Mouse (Mus musculus) urinary bladder, postnatal 14 days (tissue): ENCODE data around the gene Capn9.
A peak's percentile ranks its signal among the peaks of the same experiment; 100 is the strongest.

ENCODE experiments used
- DNase-seq: peaks from one replicate; pipeline ENCODE4 v3.0.0; 2021; ENCODE audit warnings: low spot score

The Capn9 gene

DNA sequence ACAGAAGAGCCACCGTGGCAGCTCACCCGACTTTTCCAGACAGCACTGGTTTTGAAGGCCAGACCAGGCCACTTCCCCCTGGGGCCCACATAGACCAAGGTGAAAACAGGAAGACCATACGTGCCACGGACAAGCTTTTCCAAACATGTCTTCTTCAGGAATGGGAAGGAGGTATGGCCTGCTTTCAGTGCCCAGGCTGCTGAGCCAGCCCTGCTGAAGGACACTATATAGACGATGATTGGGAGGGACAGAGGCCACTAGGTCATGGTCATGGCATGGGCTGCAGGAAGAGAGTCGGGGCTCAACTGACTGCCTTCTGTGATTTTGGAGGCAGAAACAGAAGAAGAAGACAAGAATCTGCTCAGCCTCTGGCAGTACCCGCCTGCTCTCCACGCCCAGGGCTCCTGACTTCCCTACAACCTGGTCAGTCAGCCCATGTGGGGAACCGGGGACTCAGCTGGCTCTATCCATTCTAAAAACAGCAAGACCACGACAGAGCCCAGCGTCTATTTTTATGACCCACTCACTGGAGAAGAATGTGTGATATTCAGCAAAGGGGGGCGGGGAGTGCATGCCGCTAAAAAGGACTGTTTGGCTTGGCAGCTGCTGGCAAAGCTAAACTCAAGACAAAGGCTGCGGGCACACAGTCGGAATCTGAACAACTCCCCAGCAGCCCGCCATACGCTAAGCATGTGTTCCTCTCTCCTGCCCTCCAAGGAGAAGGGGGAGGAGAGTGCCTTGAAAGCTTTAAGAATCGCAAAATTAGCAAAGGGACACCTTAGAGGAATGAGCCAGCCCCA is 67.8 kb downstream of the Capn9 start:
- peak; percentile 52 for DNase-seq

DNA sequence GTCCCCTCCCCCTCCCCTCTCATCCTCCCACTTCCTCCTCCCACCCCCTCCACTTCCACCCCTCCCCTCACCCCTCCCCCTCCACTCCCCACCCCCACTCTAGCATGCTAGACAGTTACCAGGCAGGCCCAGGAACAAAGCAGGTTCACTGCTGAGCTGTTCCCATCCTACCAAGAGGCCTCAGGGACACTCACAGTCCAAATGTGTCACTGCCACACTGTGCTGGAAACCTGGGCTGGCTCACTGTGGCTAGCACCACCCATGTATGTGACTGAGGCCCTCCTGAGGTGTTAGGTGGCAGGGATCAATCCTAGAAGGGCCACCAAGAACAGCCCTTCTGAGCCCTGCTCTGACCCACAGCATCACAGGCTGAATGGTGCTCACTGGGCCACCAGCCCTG is 72.4 kb downstream of the Capn9 start:
- no peak for DNase-seq

DNA sequence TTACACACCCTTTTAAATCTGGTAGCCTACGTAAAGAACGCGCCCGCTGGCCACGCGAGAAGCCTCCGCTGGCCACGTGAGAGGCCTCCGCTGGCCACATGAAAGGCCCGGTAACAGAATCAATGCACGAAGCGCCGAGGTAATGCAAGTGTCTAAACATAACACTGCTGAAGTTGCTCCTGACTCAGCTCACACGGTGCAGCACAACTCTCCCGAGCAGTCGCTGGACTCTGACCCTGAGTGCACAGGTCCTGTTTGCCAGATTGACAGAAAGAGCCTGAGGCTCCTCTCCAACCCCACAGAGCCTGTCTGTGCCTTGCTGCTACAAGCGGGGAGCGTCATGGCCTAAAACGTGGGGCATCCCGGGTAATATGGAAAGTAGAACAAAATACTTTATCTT is 75.9 kb downstream of the Capn9 start:
- DNase-seq, result no peak

DNA sequence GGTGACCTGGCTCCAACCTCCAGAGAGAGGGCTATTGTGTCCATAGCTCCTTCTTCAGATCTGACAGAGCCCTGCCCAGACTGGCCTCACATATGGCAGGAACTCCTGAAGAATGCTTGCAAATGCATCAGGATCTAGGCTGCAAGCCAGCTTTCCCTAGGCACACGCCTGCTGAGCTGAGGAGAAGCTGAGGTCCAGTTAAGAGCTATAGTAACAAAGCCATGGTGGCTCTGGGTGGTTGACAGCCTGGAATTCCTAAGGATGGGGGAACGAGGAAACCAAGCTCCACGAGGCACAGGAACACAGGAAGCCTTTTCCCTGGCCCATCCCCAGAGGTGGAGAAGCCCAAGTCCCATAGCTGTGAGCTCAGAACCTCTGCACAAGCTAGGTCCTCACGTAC is 76.6 kb downstream of the Capn9 start:
- DNase-seq, result no peak

- no peak for DNase-seq
These were observed 77.9 kb downstream of the Capn9 start for GRCm38 (mm10) chr8:124653568-124654475.

- no peak for DNase-seq
These were observed 82.0 kb downstream of the Capn9 start for GRCm38 (mm10) chr8:124657961-124658360.

DNA sequence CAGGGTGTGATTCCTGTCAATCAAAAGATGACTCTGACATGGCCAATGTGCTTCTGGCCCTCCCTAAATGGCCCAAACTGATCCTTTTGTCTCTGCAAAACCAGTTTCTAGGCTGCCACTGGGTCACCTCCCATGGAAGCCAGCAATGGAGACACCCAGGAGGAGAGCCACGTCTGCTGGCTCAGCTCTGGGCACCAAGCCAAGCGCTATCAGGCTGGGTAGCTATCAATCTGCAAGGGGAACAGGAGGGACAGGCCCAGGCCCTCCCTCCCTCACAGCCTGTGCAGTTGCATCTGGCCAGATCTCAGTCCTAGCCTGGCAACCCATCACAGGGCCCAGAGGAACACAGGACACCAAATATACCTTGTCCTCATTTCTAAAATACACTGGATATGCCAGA is 82.5 kb downstream of the Capn9 start:
- DNase-seq, result peak; percentile 85

DNA sequence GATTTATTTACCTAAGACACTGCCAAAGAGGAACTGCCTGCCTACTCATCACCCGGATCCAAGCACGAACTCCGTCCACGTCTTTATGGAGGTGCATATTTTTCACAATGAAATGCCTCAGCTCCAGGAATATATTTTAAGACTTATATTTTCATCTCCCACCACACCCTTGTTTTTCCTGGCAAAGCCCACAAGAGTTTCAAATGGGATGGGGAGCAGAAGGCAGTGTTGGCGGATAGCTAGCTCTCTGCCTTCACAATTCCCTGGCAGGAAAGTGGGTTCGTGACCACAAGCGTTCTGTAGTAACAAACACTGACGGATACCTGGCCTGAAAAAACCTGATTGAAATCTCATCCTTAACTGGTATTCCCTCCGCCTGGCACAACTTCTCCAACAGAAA is 85.9 kb downstream of the Capn9 start:
- peak; percentile 22 for DNase-seq

GRCm38 (mm10) chr8:124662446-124663111 is 86.7 kb downstream of the Capn9 start:
- no peak for DNase-seq

DNA sequence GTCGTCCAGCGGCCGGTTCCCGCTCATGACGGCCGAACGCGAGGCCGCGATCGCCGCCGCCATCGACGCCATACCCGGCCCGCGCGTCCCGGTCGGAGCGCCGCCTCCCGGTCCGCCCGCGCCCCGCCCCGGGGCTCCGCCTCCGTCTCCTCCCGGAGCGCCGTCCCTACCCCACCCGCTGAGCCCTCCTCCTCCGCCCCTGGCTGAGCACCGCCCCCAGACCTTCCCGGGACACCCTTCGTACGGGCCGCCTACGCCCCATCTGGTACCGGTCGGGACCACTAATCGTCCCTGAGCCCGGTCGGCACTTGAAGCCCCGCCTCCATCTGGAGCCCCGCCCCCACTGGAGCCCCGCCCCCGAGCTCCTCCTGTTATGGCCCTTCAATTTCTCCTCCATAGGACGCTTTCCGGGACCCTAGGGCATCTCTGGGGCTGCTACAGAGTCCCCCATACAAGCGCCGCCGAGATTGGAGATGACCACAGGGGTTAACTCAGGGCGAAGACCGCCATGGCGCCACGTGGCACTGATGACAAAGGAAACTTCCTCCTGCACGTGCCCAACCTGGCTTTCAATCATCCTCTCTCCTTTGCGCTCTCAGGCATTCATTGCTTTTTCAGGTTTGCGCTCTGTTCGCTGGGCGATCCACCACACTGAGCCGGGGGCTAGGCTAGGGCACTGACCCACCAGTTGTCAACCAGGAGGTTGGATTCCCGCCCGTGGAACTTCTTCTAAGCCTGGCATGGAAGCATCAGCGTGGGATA is 87.4 kb downstream of the Capn9 start, which contains the start of gene 2310022B05Rik:
2310022B05Rik (minus strand) TSS at position 258 of the 762 bp plus-strand sequence.
- DNase-seq, result peak; percentile 91

GRCm38 (mm10) chr8:124663874-124664230 is 87.9 kb downstream of the Capn9 start:
- no peak for DNase-seq

GRCm38 (mm10) chr8:124664414-124664813 is 88.5 kb downstream of the Capn9 start:
- DNase-seq, result no peak
